Mouse (Mus musculus) CH12.LX (cell line): Measurements from ENCODE around the gene Rnf169. TPM values are rescaled to one million over a fixed set of nuclear protein-coding genes. Genes with fewer than 3 reads are reported as not detected.

Source experiments
- DNase-seq: peaks from one replicate; pipeline ENCODE4 v3.0.0-alpha.2; 2013; ENCODE audit errors: extremely low read depth
- H3K27ac ChIP-seq: 2 replicates; pipeline ENCODE4 v1.5.1; 2012; ENCODE audit warnings: low read depth, mild to moderate bottlenecking, control low read depth, moderate library complexity; ENCODE audit not compliant: insufficient read depth
- H3K27me3 ChIP-seq: replicated peaks from 2 replicates; pipeline ENCODE3; 2012; ENCODE audit warnings: inconsistent platforms
- H3K36me3 ChIP-seq, 2 experiments: replicated peaks in 1 of 2; 2 replicates each; pipeline versions ENCODE3 to v1.6.1; 2012; ENCODE audit warnings: inconsistent platforms in 1 of 2, low read length in 1 of 2, mild to moderate bottlenecking in 1 of 2, mixed read lengths in 1 of 2, moderate library complexity in 1 of 2; ENCODE audit not compliant: control insufficient read depth in 1 of 2, insufficient read depth in 1 of 2
- H3K4me1 ChIP-seq, 2 experiments: 2 replicates each; pipeline ENCODE4 v1.6.1; 2012; ENCODE audit warnings: inconsistent platforms in 1 of 2, moderate library complexity in 1 of 2; ENCODE audit not compliant: insufficient read depth in 2 of 2, control insufficient read depth in 1 of 2
- H3K4me2 ChIP-seq: 2 replicates; pipeline ENCODE4 v1.6.1; 2012; ENCODE audit warnings: low read depth, mild to moderate bottlenecking, control low read depth; ENCODE audit not compliant: poor library complexity, insufficient read depth, severe bottlenecking
- H3K4me3 ChIP-seq, 3 experiments: fragments of 150-350 bp in 1 of 3; sonication (generic) in 1 of 3; replicated peaks in 1 of 3; 2 replicates each; pipeline versions ENCODE3 to v1.5.1; 2011 to 2012; ENCODE audit warnings: low read depth in 2 of 3, low read length in 2 of 3, mild to moderate bottlenecking in 2 of 3, moderate library complexity in 2 of 3, control low read depth in 1 of 3, improper control_type of control experiment in 1 of 3, inconsistent platforms in 1 of 3, mixed read lengths in 1 of 3; ENCODE audit not compliant: poor library complexity in 1 of 3
- H3K79me2 ChIP-seq: replicated peaks from 2 replicates; pipeline ENCODE4 v1.6.1; 2012; ENCODE audit warnings: mild to moderate bottlenecking, moderate library complexity; ENCODE audit not compliant: control insufficient read depth, poor library complexity, insufficient read depth, severe bottlenecking; ENCODE audit errors: extremely low read depth
- H3K9ac ChIP-seq: 2 replicates; pipeline ENCODE4 v1.6.1; 2012; ENCODE audit warnings: low read depth, mild to moderate bottlenecking, control low read depth, moderate library complexity; ENCODE audit not compliant: insufficient read depth
- H3K9me3 ChIP-seq: replicated peaks from 2 replicates; pipeline ENCODE3; 2012; ENCODE audit warnings: low read length, inconsistent platforms, mixed read lengths
- BHLHE40 ChIP-seq: IDR thresholded peaks from 2 replicates; pipeline ENCODE4 v1.6.1; 2011; ENCODE audit warnings: mild to moderate bottlenecking, low read depth, low read length, improper control_type of control experiment
- CHD1 ChIP-seq: IDR thresholded peaks from 2 replicates; pipeline ENCODE4 v1.6.1; 2012; ENCODE audit warnings: low read depth, low read length, improper control_type of control experiment, inconsistent platforms
- CTCF ChIP-seq, 2 experiments: IDR thresholded peaks in 1 of 2; conservative IDR thresholded peaks in 1 of 2; 2 replicates each; pipeline ENCODE4 v1.5.1; 2011 to 2012; ENCODE audit warnings: low read depth in 2 of 2, low read length in 2 of 2, improper control_type of control experiment in 1 of 2, inconsistent platforms in 1 of 2, mild to moderate bottlenecking in 1 of 2, moderate library complexity in 1 of 2
- ELF1 ChIP-seq: IDR thresholded peaks from 2 replicates; pipeline ENCODE4 v1.6.1; 2014; ENCODE audit warnings: low read depth, mild to moderate bottlenecking, inconsistent platforms, low read length, improper control_type of control experiment
- EP300 ChIP-seq: IDR thresholded peaks from 2 replicates; pipeline ENCODE4 v1.6.1; 2011; ENCODE audit warnings: low read length, improper control_type of control experiment
- ETS1 ChIP-seq: conservative IDR thresholded peaks from 2 replicates; pipeline ENCODE4 v1.6.1; 2012; ENCODE audit warnings: low read depth, mild to moderate bottlenecking, inconsistent platforms, low read length, improper control_type of control experiment, moderate library complexity
- JUND ChIP-seq: conservative IDR thresholded peaks from 2 replicates; pipeline ENCODE4 v1.6.1; 2011; ENCODE audit warnings: low read depth, low read length, improper control_type of control experiment
- KAT2A ChIP-seq: IDR thresholded peaks from 2 replicates; pipeline ENCODE4 v1.6.1; 2012; ENCODE audit warnings: low read length, improper control_type of control experiment, inconsistent platforms; ENCODE audit not compliant: insufficient replicate concordance
- MAFK ChIP-seq: IDR thresholded peaks from 2 replicates; pipeline ENCODE4 v1.6.1; 2011; ENCODE audit warnings: low read length, improper control_type of control experiment; ENCODE audit not compliant: insufficient replicate concordance
- MYC ChIP-seq: IDR thresholded peaks from 2 replicates; pipeline ENCODE4 v1.6.1; 2011; ENCODE audit warnings: low read depth, mild to moderate bottlenecking, improper control_type of control experiment, low read length
- PAX5 ChIP-seq: IDR thresholded peaks from 2 replicates; pipeline ENCODE4 v1.6.1; 2012; ENCODE audit warnings: low read length, inconsistent platforms, mixed read lengths
- POLR2A ChIP-seq: IDR thresholded peaks from 2 replicates; pipeline ENCODE4 v1.6.1; 2011; ENCODE audit warnings: low read depth, mild to moderate bottlenecking, improper control_type of control experiment, low read length
- RCOR1 ChIP-seq: conservative IDR thresholded peaks from 2 replicates; pipeline ENCODE4 v1.6.1; 2012; ENCODE audit warnings: low read depth, mild to moderate bottlenecking, inconsistent platforms, low read length, improper control_type of control experiment
- SIN3A ChIP-seq: IDR thresholded peaks from 2 replicates; pipeline ENCODE4 v1.6.1; 2012; ENCODE audit warnings: low read length, improper control_type of control experiment, inconsistent platforms
- TCF12 ChIP-seq: IDR thresholded peaks from 2 replicates; pipeline ENCODE4 v1.6.1; 2014; ENCODE audit warnings: low read depth, mild to moderate bottlenecking, inconsistent platforms, low read length, improper control_type of control experiment
- USF1 ChIP-seq: IDR thresholded peaks from 2 replicates; pipeline ENCODE4 v1.6.1; 2014; ENCODE audit warnings: low read depth, mild to moderate bottlenecking, inconsistent platforms, low read length, improper control_type of control experiment
- ZKSCAN1 ChIP-seq: IDR thresholded peaks from 2 replicates; pipeline ENCODE4 v1.6.1; 2012; ENCODE audit warnings: low read depth, inconsistent platforms, low read length, improper control_type of control experiment, borderline replicate concordance
- ZMIZ1 ChIP-seq: IDR thresholded peaks from 2 replicates; pipeline ENCODE4 v1.6.1; 2012; ENCODE audit warnings: low read depth, mild to moderate bottlenecking, inconsistent platforms, low read length, improper control_type of control experiment
- ZNF384 ChIP-seq: IDR thresholded peaks from 2 replicates; pipeline ENCODE4 v1.6.1; 2012; ENCODE audit warnings: low read depth, low read length, improper control_type of control experiment, inconsistent platforms
- dilution Hi-C: fragments of 300-500 bp; cut with MboI; formaldehyde crosslinking; loops from 2 replicates; pipeline ENCODE4 v1.14.3; 2020; ENCODE audit warnings: low sequenced_read_pairs; ENCODE audit not compliant: extremely low pct_unique_long_range_greater_than_20kb, extremely low pct_ligation_motif_present
- in situ Hi-C: fragments of 300-500 bp; cut with MboI; formaldehyde crosslinking; loops from 3 replicates; pipeline ENCODE4 v1.14.3; 2019; ENCODE audit warnings: low sequenced_read_pairs, low pct_ligation_motif_present, low pct_unique_long_range_greater_than_20kb, mixed read lengths
- polyA plus RNA-seq: library from polyadenylated mRNA; unstranded; fragments of >175 nt; gene quantifications from 2 replicates; pipeline ENCODE4 v1.2.1, GENCODE M21; 2012; ENCODE audit warnings: low read depth; ENCODE audit not compliant: insufficient read length
- total RNA-seq, 2 experiments: library from RNA; depleted of rRNA; stranded (reverse); fragments of 300-350 nt in 1 of 2; fragments of >200 nt in 1 of 2; gene quantifications; 2 replicates each; pipeline ENCODE4 v1.2.3; 2012 to 2014

Gene Rnf169
- total and polyA plus RNA-seq, 3 experiments = 3.7 to 11.4 (median 5.2) TPM

- Histone ChIP-seq H3K9me3 (no peaks in the 10 kb centered on the region), H3K27me3 (no peaks in the 10 kb centered on the region), H3K27ac (no peak overlapping the region), H3K79me2 (no peaks in the 10 kb centered on the region), H3K9ac (no peak overlapping the region), H3K4me2 (no peak overlapping the region)
- dilution Hi-C loops (no loop called here), in situ Hi-C loops (no loop called here)
- no peak for DNase-seq
- no peak for TF ChIP-seq RCOR1
- TF ChIP-seq ETS1 = no peak
- TF ChIP-seq BHLHE40 = no peak
- no peak for TF ChIP-seq POLR2A
- TF ChIP-seq, all 38 proteins: peak for 0
- Histone ChIP-seq H3K36me3 (peaks cover 36 to 57% of the 10 kb centered on the region in 2 experiments), H3K4me3 (no peak overlapping the region), H3K4me1 (peaks cover 0 to 18% of the 10 kb centered on the region in 2 experiments; a peak in 2 of 4 replicates)
These were observed 35.7 kb downstream of the Rnf169 start for GRCm38 (mm10) chr7:99944520-99944919.

- TF ChIP-seq ZNF384 = no peak
- no peak for TF ChIP-seq BHLHE40
- TF ChIP-seq USF1 = no peak
- TF ChIP-seq TCF12 = no peak
- TF ChIP-seq POLR2A = no peak
- no peak for TF ChIP-seq ZKSCAN1
- no peak for TF ChIP-seq PAX5
- TF ChIP-seq ELF1 = no peak
- TF ChIP-seq EP300 = no peak
- no peak for TF ChIP-seq CTCF (conservative IDR thresholded peaks at IDR 0.05 in 1 of 2, IDR thresholded peaks at IDR 0.05 in 1 of 2; ENCODE audit: low read depth in 2 of 2, low read length in 2 of 2)
- TF ChIP-seq KAT2A = no peak
- no peak for TF ChIP-seq JUND
- no peak for TF ChIP-seq ZMIZ1
- no peak for TF ChIP-seq SIN3A
- TF ChIP-seq MYC = no peak
- no peak for TF ChIP-seq CHD1
- TF ChIP-seq MAFK = no peak
- no peaks in the 10 kb centered on the region for H3K79me2 ChIP-seq
- H3K4me2 ChIP-seq = no peak overlapping the region
- no peak overlapping the region for H3K9ac ChIP-seq
- dilution Hi-C loops = no loop called here
- no peak overlapping the region for H3K27ac ChIP-seq
- H3K27me3 ChIP-seq = no peaks in the 10 kb centered on the region
- in situ Hi-C loops = no loop called here
- no peak for DNase-seq
- peaks cover 33 to 46% of the 10 kb centered on the region in 2 experiments for H3K36me3 ChIP-seq
- no peaks in the 10 kb centered on the region for H3K9me3 ChIP-seq
- no peaks in the 10 kb centered on the region for H3K4me1 ChIP-seq
- no peak overlapping the region for H3K4me3 ChIP-seq
These were observed 39.6 kb downstream of the Rnf169 start for GRCm38 (mm10) chr7:99940669-99941068.
